Mouse (Mus musculus) thymus, adult 2 months (tissue): Measurements from ENCODE around the gene Gm7876. TPM values are rescaled to one million over a fixed set of nuclear protein-coding genes. Genes with fewer than 3 reads are reported as not detected.
"Not testable (repeated sequence)": the region's sequence is repeated elsewhere in the genome, so short reads cannot be mapped to it uniquely, and the experiment has no call there.

Source experiments
- DNase-seq: peaks from one replicate; pipeline ENCODE4 v3.0.0; 2021
- H3K27ac ChIP-seq: fragments of 200-500 bp; 2 replicates; pipeline ENCODE4 v1.5.1; 2012; ENCODE audit warnings: low read length, control low read depth; ENCODE audit not compliant: control insufficient read depth, insufficient read depth
- H3K27me3 ChIP-seq: fragments of 200-500 bp; 2 replicates; pipeline ENCODE4 v1.6.1; 2012; ENCODE audit warnings: mild to moderate bottlenecking, low read length, moderate library complexity, mixed read lengths; ENCODE audit not compliant: control insufficient read depth, insufficient read depth
- H3K36me3 ChIP-seq: fragments of 200-500 bp; 2 replicates; pipeline ENCODE4 v1.6.1; 2012; ENCODE audit warnings: mild to moderate bottlenecking, low read length, moderate library complexity; ENCODE audit not compliant: control insufficient read depth, insufficient read depth
- H3K4me1 ChIP-seq: fragments of 200-500 bp; replicated peaks from 2 replicates; pipeline ENCODE4 v1.6.1; 2012; ENCODE audit warnings: low read length; ENCODE audit not compliant: control insufficient read depth, insufficient read depth
- H3K4me3 ChIP-seq: fragments of 200-500 bp; 2 replicates; pipeline ENCODE4 v1.5.1; 2012; ENCODE audit warnings: mild to moderate bottlenecking, low read length, control low read depth, moderate library complexity; ENCODE audit not compliant: control insufficient read depth, insufficient read depth
- WGBS: fragments of 180-500 bp; shearing (Covaris S2); methylation state at CpG from one replicate; pipeline ENCODE4 v1.1.7; 2018; 5-methylcytosine and 5-hydroxymethylcytosine counted together
- polyA plus RNA-seq: library from polyadenylated mRNA; depleted of rRNA; stranded (reverse); fragments of >200 nt; gene quantifications from 2 replicates; pipeline ENCODE4 v1.2.3, GENCODE M21; 2012; rRNA removed

The Gm7876 gene
- polyA plus RNA-seq, result not detected in 2 replicates

GRCm38 (mm10) chr14:4708938-4709337 lies at the start of gene Gm7876:
Gene Gm7876 (plus strand): TSS chr14:4709238.
- not testable (repeated sequence) for H3K27me3 ChIP-seq, H3K36me3 ChIP-seq, H3K4me1 ChIP-seq, DNase-seq, H3K27ac ChIP-seq, H3K4me3 ChIP-seq
- WGBS, result 89% methylated on average over 1 of the region's 2 CpGs

- not testable (repeated sequence) for H3K36me3 ChIP-seq, DNase-seq
- WGBS, result no CpG with 5 or more reads among the region's 2 CpGs
These were observed 45.1 kb upstream of the Gm7876 start, which contains the start of gene Gm3239 for GRCm38 (mm10) chr14:4663892-4664291. Gene Gm3239 (plus strand): TSS chr14:4664192.

GRCm38 (mm10) chr14:4726038-4726880 lies 17.2 kb downstream of the Gm7876 start, which contains the start of gene Gm3252:
Gene Gm3252 (plus strand): TSS chr14:4726775.
- not testable (repeated sequence) for H3K27me3 ChIP-seq, H3K4me1 ChIP-seq, DNase-seq, H3K36me3 ChIP-seq, H3K27ac ChIP-seq, H3K4me3 ChIP-seq
- 7% methylated on average over 17 of the region's 47 CpGs for WGBS

More at GRCm38 (mm10) chr14:4663892-4664291, 45.1 kb upstream of the Gm7876 start, which contains the start of gene Gm3239:
- H3K27me3 ChIP-seq, H3K4me3 ChIP-seq, H3K27ac ChIP-seq, H3K4me1 ChIP-seq: not testable (repeated sequence)

Other genes with a start within 250 kb of the Gm7876 start
- not detected in 2 replicates for gene Gm3182, start 227.5 kb upstream of the Gm7876 start, polyA plus RNA-seq
- gene Gm3047, start 153.8 kb upstream of the Gm7876 start, polyA plus RNA-seq, result not detected in 2 replicates
- gene Gm8159, start 76.9 kb upstream of the Gm7876 start, polyA plus RNA-seq, result not detected in 2 replicates
- not detected in 2 replicates for gene Gm3239, start 45.0 kb upstream of the Gm7876 start, polyA plus RNA-seq
- 0.07 TPM in 1 of 2 replicates, not detected in the other for gene Gm3252, start 17.5 kb downstream of the Gm7876 start, polyA plus RNA-seq
- not detected in 2 replicates for gene Gm9602, start 67.1 kb downstream of the Gm7876 start, polyA plus RNA-seq
- gene Gm3269, start 128.9 kb downstream of the Gm7876 start, polyA plus RNA-seq, result not detected in 2 replicates
- gene Gm3264, start 146.3 kb downstream of the Gm7876 start, polyA plus RNA-seq, result not detected in 2 replicates
- gene Gm3278, start 183.2 kb downstream of the Gm7876 start, polyA plus RNA-seq, result not detected in 2 replicates